Mouse (Mus musculus): ENCODE data around the gene Camkk1. TPM values are rescaled to one million over a fixed set of nuclear protein-coding genes. Genes with fewer than 3 reads are reported as not detected.

Gene Camkk1
- polyA plus RNA-seq, 1 experiment from 2014 or later, result 34.7 TPM

DNA sequence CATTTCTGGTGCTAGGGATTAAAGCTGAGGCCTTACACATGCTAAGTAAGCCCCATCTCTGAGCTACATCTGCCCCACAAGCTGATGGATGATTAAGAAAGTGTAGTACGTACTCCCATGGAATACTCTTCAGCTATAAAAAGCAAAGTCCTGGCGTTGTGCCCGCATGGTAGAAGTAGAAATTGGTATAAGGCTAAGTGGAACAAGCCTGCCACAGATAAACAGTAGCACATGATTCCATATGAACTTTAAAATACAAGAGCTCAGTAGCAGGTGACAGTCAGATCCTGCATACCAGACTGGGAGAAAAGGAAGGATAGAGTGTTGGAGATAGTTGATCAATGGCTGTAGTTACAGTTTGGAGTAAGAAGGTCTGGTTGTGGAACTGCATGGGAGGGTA is 42.6 kb downstream of the Camkk1 start:
- no peaks in the 10 kb centered on the region for H3K4me1 ChIP-seq
- H3K9me3 ChIP-seq (replicated peaks), result no peaks in the 10 kb centered on the region
- no peak overlapping the region for H3K27ac ChIP-seq (replicated peaks)
- 90% methylated on average over 3 of the region's 3 CpGs for WGBS
- H3K4me2 ChIP-seq, result no peak overlapping the region
- no peak overlapping the region for H3K4me3 ChIP-seq (replicated peaks)
- ATAC-seq (ENCODE audit: low FRiP score), result no peak
- no peaks in the 10 kb centered on the region for H3K27me3 ChIP-seq (replicated peaks)
- peaks cover 47% of the 10 kb centered on the region for H3K36me3 ChIP-seq
- no peak overlapping the region for H3K9ac ChIP-seq (replicated peaks)

- Histone ChIP-seq H3K4me1 (no peaks in the 10 kb centered on the region), H3K4me2 (no peak overlapping the region), H3K36me3 (peaks cover 80% of the 10 kb centered on the region), H3K27me3 (replicated peaks) (no peaks in the 10 kb centered on the region), H3K27ac (replicated peaks) (no peak overlapping the region), H3K9ac (replicated peaks) (no peak overlapping the region), H3K9me3 (replicated peaks) (no peaks in the 10 kb centered on the region), H3K4me3 (replicated peaks) (no peak overlapping the region)
- no peak for ATAC-seq (ENCODE audit: low FRiP score)
- WGBS, result 94% methylated on average over 3 of the region's 3 CpGs
These were observed 53.0 kb downstream of the Camkk1 start for GRCm38 (mm10) chr11:73071839-73072238.

GRCm38 (mm10) chr11:73076295-73076694 is 57.5 kb downstream of the Camkk1 start:
- no peak overlapping the region for H3K4me3 ChIP-seq (replicated peaks)
- no peak overlapping the region for H3K4me2 ChIP-seq
- H3K4me1 ChIP-seq, result no peaks in the 10 kb centered on the region
- WGBS, result 75% methylated on average over 4 of the region's 4 CpGs
- H3K27me3 ChIP-seq (replicated peaks), result no peaks in the 10 kb centered on the region
- no peak for ATAC-seq (ENCODE audit: low FRiP score)
- H3K9me3 ChIP-seq (replicated peaks), result no peaks in the 10 kb centered on the region
- H3K27ac ChIP-seq (replicated peaks), result no peak overlapping the region
- no peak overlapping the region for H3K9ac ChIP-seq (replicated peaks)
- peaks cover 77% of the 10 kb centered on the region for H3K36me3 ChIP-seq

GRCm38 (mm10) chr11:73076733-73077132 is 57.9 kb downstream of the Camkk1 start:
- Histone ChIP-seq H3K36me3 (peaks cover 82% of the 10 kb centered on the region), H3K4me3 (replicated peaks) (no peak overlapping the region), H3K27me3 (replicated peaks) (no peaks in the 10 kb centered on the region), H3K4me1 (no peaks in the 10 kb centered on the region), H3K9ac (replicated peaks) (no peak overlapping the region), H3K27ac (replicated peaks) (no peak overlapping the region), H3K4me2 (no peak overlapping the region), H3K9me3 (replicated peaks) (no peaks in the 10 kb centered on the region)
- no peak for ATAC-seq (ENCODE audit: low FRiP score)
- 70% methylated on average over 4 of the region's 4 CpGs for WGBS

GRCm38 (mm10) chr11:73077211-73077720 is 58.5 kb downstream of the Camkk1 start:
- ATAC-seq (ENCODE audit: low FRiP score), result no peak
- Histone ChIP-seq H3K4me1 (no peaks in the 10 kb centered on the region), H3K9me3 (replicated peaks) (no peaks in the 10 kb centered on the region), H3K27ac (replicated peaks) (no peak overlapping the region), H3K36me3 (peaks cover 87% of the 10 kb centered on the region), H3K9ac (replicated peaks) (no peak overlapping the region), H3K4me2 (no peak overlapping the region), H3K4me3 (replicated peaks) (no peak overlapping the region), H3K27me3 (replicated peaks) (no peaks in the 10 kb centered on the region)
- 89% methylated on average over 6 of the region's 6 CpGs for WGBS

- 98% methylated on average over 8 of the region's 8 CpGs for WGBS
- H3K27me3 ChIP-seq (replicated peaks), result no peaks in the 10 kb centered on the region
- no peaks in the 10 kb centered on the region for H3K4me1 ChIP-seq
- peaks cover 80% of the 10 kb centered on the region for H3K36me3 ChIP-seq
- no peaks in the 10 kb centered on the region for H3K9me3 ChIP-seq (replicated peaks)
- H3K27ac ChIP-seq (replicated peaks), result no peak overlapping the region
- no peak overlapping the region for H3K9ac ChIP-seq (replicated peaks)
- no peak for ATAC-seq (ENCODE audit: low FRiP score)
- H3K4me3 ChIP-seq (replicated peaks), result no peak overlapping the region
- no peak overlapping the region for H3K4me2 ChIP-seq
These were observed 59.8 kb downstream of the Camkk1 start for GRCm38 (mm10) chr11:73078615-73079014.

DNA sequence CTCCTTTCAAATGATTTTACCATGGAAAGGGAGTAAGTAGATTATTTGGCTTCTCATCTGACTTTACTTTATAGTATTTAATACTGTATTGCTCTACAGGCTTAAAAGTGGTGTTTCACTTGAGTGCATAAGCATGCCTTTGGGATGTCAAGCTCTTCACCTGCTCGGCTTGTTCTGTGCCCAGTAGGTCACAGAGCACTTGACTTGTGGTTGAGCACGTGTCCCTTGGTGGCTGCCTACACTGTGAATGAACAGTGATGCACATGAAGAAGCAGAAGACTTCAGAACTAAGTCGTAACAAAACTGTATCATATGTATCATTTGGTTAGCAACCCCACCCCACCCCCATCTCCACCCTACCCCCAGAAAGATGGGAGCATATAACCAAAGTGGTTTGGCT is 61.5 kb downstream of the Camkk1 start:
- no peaks in the 10 kb centered on the region for H3K27me3 ChIP-seq (replicated peaks)
- H3K4me3 ChIP-seq (replicated peaks), result no peak overlapping the region
- no peak overlapping the region for H3K4me2 ChIP-seq
- H3K9me3 ChIP-seq (replicated peaks), result no peaks in the 10 kb centered on the region
- H3K4me1 ChIP-seq, result 0 out of 2 replicates have a peak, but pooled peaks cover 6% of the 10 kb centered on the region
- 92% methylated on average over 3 of the region's 3 CpGs for WGBS
- H3K27ac ChIP-seq (replicated peaks), result no peak overlapping the region
- H3K9ac ChIP-seq (replicated peaks), result no peak overlapping the region
- no peak for ATAC-seq (ENCODE audit: low FRiP score)
- peaks cover 73% of the 10 kb centered on the region for H3K36me3 ChIP-seq

DNA sequence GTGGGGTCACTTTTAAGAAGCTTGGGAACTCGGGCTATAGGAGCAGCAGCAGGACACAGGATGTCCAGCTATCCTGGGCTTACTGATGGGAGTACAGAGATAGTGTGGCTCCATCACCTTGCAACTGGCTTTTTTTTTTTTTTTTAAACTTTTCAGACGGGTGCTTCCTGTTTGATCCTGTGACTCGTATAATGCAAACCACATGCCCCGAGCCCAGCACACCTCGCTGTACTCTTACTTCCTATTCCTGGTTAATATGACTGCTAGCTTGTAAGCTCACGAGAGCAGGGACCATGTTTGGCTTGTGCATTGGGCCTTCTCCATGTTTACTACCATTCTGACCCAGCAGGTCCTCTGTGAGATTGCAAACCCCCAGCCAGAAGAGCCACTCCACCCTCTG is 65.5 kb downstream of the Camkk1 start:
- no peak for ATAC-seq (ENCODE audit: low FRiP score)
- H3K4me3 ChIP-seq (replicated peaks), result no peak overlapping the region
- 0 out of 2 replicates have a peak, but pooled peaks cover 6% of the 10 kb centered on the region for H3K4me1 ChIP-seq
- H3K9ac ChIP-seq (replicated peaks), result no peak overlapping the region
- no peaks in the 10 kb centered on the region for H3K27me3 ChIP-seq (replicated peaks)
- no peaks in the 10 kb centered on the region for H3K9me3 ChIP-seq (replicated peaks)
- 80% methylated on average over 6 of the region's 6 CpGs for WGBS
- peaks cover 40% of the 10 kb centered on the region for H3K36me3 ChIP-seq
- no peak overlapping the region for H3K4me2 ChIP-seq
- H3K27ac ChIP-seq (replicated peaks), result peak overlapping the region; percentile 58

GRCm38 (mm10) chr11:73084804-73085231 is 66.0 kb downstream of the Camkk1 start:
- H3K27ac ChIP-seq (replicated peaks), result peak overlapping the region; percentile 58

GRCm38 (mm10) chr11:73085391-73085790 is 66.6 kb downstream of the Camkk1 start:
- H3K36me3 ChIP-seq, result peaks cover 34% of the 10 kb centered on the region
- WGBS, result 73% methylated on average over 7 of the region's 7 CpGs
- no peak overlapping the region for H3K9ac ChIP-seq (replicated peaks)
- H3K4me1 ChIP-seq, result 0 out of 2 replicates have a peak, but pooled peaks cover 6% of the 10 kb centered on the region
- peak overlapping the region; percentile 58; the same call in 1 of the 2 replicates for H3K27ac ChIP-seq (replicated peaks)
- no peak for ATAC-seq (ENCODE audit: low FRiP score)
- no peak overlapping the region for H3K4me2 ChIP-seq
- H3K9me3 ChIP-seq (replicated peaks), result no peaks in the 10 kb centered on the region
- H3K4me3 ChIP-seq (replicated peaks), result no peak overlapping the region
- no peaks in the 10 kb centered on the region for H3K27me3 ChIP-seq (replicated peaks)

More at GRCm38 (mm10) chr11:73084804-73085231, 66.0 kb downstream of the Camkk1 start:
- Histone ChIP-seq H3K4me2 (no peak overlapping the region), H3K36me3 (peaks cover 36% of the 10 kb centered on the region), H3K27me3 (replicated peaks) (no peaks in the 10 kb centered on the region), H3K4me3 (replicated peaks) (no peak overlapping the region), H3K9me3 (replicated peaks) (no peaks in the 10 kb centered on the region), H3K9ac (replicated peaks) (no peak overlapping the region), H3K4me1 (0 out of 2 replicates have a peak, but pooled peaks cover 6% of the 10 kb centered on the region)
- WGBS, result 61% methylated on average over 10 of the region's 10 CpGs
- ATAC-seq (ENCODE audit: low FRiP score), result peak; percentile 55

DNA sequence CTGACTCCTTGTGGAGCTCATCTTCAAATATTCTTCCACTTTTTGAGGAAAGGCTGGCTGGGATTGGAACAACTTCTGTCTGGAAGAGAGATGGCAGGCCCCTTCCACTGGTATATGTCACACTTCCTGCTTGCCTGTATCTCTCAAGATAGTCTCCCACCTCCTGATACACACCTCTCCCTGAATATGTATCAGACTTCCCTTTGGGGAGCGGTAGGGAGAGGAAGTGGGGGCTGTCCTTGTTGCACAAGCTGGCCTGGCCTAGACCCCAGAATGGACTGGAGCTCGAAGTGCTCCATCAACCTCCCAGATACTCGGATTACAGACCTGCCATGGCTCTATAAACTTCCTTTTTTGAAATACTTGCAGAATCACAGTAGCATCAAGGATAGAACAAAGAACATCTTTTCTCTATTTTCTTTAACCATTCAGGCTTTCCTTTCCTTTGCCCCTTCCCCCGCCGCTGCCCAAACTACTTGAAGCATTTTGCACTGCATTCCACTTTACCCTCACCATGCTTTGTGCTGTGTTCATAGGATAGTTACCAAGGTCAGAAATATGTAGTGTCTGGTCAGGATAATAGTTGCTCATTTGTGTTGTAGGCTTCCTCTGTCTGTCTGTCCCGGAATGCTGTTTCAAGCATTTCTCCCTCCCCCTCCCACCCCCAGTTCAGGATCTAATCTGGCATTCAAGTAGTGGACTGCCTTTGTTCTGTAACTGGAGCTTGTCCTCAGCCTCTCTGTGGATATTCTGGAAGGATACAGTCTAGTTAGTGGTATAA is 69.1 kb downstream of the Camkk1 start:
- no peak overlapping the region for H3K4me3 ChIP-seq (replicated peaks)
- H3K9me3 ChIP-seq (replicated peaks), result no peaks in the 10 kb centered on the region
- H3K36me3 ChIP-seq, result peaks cover 10% of the 10 kb centered on the region; the same call in 1 of the 2 replicates
- 0 out of 2 replicates have a peak, but pooled peaks cover 6% of the 10 kb centered on the region for H3K4me1 ChIP-seq
- H3K27ac ChIP-seq (replicated peaks), result no peak overlapping the region
- no peaks in the 10 kb centered on the region for H3K27me3 ChIP-seq (replicated peaks)
- no peak overlapping the region for H3K9ac ChIP-seq (replicated peaks)
- 73% methylated on average over 6 of the region's 6 CpGs for WGBS
- no peak overlapping the region for H3K4me2 ChIP-seq
- no peak for ATAC-seq (ENCODE audit: low FRiP score)

GRCm38 (mm10) chr11:73090283-73090682 is 71.5 kb downstream of the Camkk1 start, which contains the start of gene Itgae:
Itgae (plus strand) TSS chr11:73090583.
- Histone ChIP-seq H3K9me3 (replicated peaks) (no peaks in the 10 kb centered on the region), H3K4me2 (no peak within 1 kb of the TSS), H3K4me1 (no peaks in the 10 kb centered on the region), H3K36me3 (no peaks in the 10 kb centered on the region), H3K9ac (replicated peaks) (no peak within 1 kb of the TSS), H3K27me3 (replicated peaks) (no peaks in the 10 kb centered on the region), H3K4me3 (replicated peaks) (no peak within 1 kb of the TSS), H3K27ac (replicated peaks) (no peak within 1 kb of the TSS)
- ATAC-seq (ENCODE audit: low FRiP score), result no peak
- WGBS, result 83% methylated on average over 4 of the region's 4 CpGs

Data from neural tube, embryonic 15.5 days (tissue).